Mouse (Mus musculus) lung, postnatal 10 days (tissue): ENCODE measurements around the gene Gramd1b.
A peak's percentile ranks its signal among the peaks of the same experiment; 100 is the strongest.

Experiments
- DNase-seq: peaks from one replicate; pipeline ENCODE4 v3.0.0; 2021

Gramd1b gene

GRCm38 (mm10) chr9:40456191-40456590 is 75.0 kb downstream of the Gramd1b start:
- peak; percentile 76 for DNase-seq

GRCm38 (mm10) chr9:40455336-40456185 is 75.6 kb downstream of the Gramd1b start:
- DNase-seq, result peak; percentile 82

- no peak for DNase-seq
Measured at GRCm38 (mm10) chr9:40455020-40455335, 76.2 kb downstream of the Gramd1b start.

GRCm38 (mm10) chr9:40453889-40454288 is 77.3 kb downstream of the Gramd1b start:
- DNase-seq, result no peak

GRCm38 (mm10) chr9:40452208-40452607 is 79.0 kb downstream of the Gramd1b start:
- DNase-seq, result no peak

GRCm38 (mm10) chr9:40450776-40451175 is 80.4 kb downstream of the Gramd1b start:
- no peak for DNase-seq

- DNase-seq, result no peak
Measured at GRCm38 (mm10) chr9:40450417-40450714, 80.8 kb downstream of the Gramd1b start.

GRCm38 (mm10) chr9:40449610-40450416 is 81.4 kb downstream of the Gramd1b start:
- DNase-seq, result no peak

- no peak for DNase-seq
Measured at GRCm38 (mm10) chr9:40448646-40449243, 82.4 kb downstream of the Gramd1b start.

GRCm38 (mm10) chr9:40447265-40447664 is 83.9 kb downstream of the Gramd1b start:
- no peak for DNase-seq

GRCm38 (mm10) chr9:40444961-40445360 is 86.2 kb downstream of the Gramd1b start:
- DNase-seq, result no peak

- DNase-seq, result no peak
Measured at GRCm38 (mm10) chr9:40442784-40443183, 88.4 kb downstream of the Gramd1b start.

- DNase-seq, result no peak
Measured at GRCm38 (mm10) chr9:40439973-40440687, 91.1 kb downstream of the Gramd1b start.

GRCm38 (mm10) chr9:40438731-40439526 is 92.3 kb downstream of the Gramd1b start:
- DNase-seq, result no peak

GRCm38 (mm10) chr9:40437891-40438290 is 93.3 kb downstream of the Gramd1b start:
- no peak for DNase-seq

- DNase-seq, result no peak
Measured at GRCm38 (mm10) chr9:40433286-40433685, 97.9 kb downstream of the Gramd1b start.

GRCm38 (mm10) chr9:40430969-40431368 is 100.2 kb downstream of the Gramd1b start:
- no peak for DNase-seq

GRCm38 (mm10) chr9:40427663-40428062 is 103.5 kb downstream of the Gramd1b start:
- no peak for DNase-seq

GRCm38 (mm10) chr9:40426282-40426964 is 104.8 kb downstream of the Gramd1b start:
- DNase-seq, result no peak

GRCm38 (mm10) chr9:40424874-40425273 is 106.3 kb downstream of the Gramd1b start:
- DNase-seq, result no peak

- DNase-seq, result no peak
Measured at GRCm38 (mm10) chr9:40423427-40423867, 107.7 kb downstream of the Gramd1b start.
